Mouse (Mus musculus) small intestine, adult 2 months (tissue): ENCODE measurements around the gene Cyp2j9.
A peak's percentile ranks its signal among the peaks of the same experiment; 100 is the strongest.

Source experiments
- CTCF ChIP-seq: fragments of 200-500 bp; IDR thresholded peaks from 2 replicates; pipeline ENCODE4 v1.5.1; 2012; ENCODE audit warnings: low read depth, mild to moderate bottlenecking, control low read depth, inconsistent platforms, low read length, moderate library complexity, mixed read lengths; ENCODE audit not compliant: insufficient replicate concordance, insufficient read length; ENCODE audit errors: extremely low read depth
- POLR2A ChIP-seq: fragments of 200-500 bp; IDR thresholded peaks from 2 replicates; pipeline ENCODE4 v1.6.1; 2012; ENCODE audit warnings: low read depth, mild to moderate bottlenecking, control low read depth, inconsistent platforms, low read length, moderate library complexity

DNA sequence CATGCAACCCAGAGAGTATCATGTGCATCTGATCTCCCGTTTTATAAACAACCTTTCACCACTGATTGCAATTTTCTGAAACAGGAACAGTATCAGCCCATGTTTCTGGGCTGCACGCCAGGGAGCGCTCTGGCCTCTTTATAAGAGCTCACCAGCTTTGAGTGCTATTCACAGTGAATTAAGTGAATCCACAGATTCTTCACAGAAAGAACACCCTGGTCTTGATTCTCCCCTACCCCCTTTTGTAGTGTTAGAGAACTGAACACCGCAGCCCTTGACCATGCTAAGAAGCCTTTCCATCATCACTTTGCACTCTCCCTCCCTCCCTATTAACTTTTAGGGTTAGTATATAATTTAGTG is 393 bp upstream of the Cyp2j9 start:
- TF ChIP-seq CTCF = peak; percentile 38; the same call in 1 of the 2 replicates
- no peak for TF ChIP-seq POLR2A
